Mouse (Mus musculus) intestine, embryonic 15.5 days (tissue): Measurements from ENCODE around the gene Mnd1. TPM values are rescaled to one million over a fixed set of nuclear protein-coding genes. Genes with fewer than 3 reads are reported as not detected.

Source experiments
- ATAC-seq: fragments of 200-750 bp; cut with Nextera tagmentation; 2 replicates; pipeline ENCODE4 v1.8.0; 2017; ENCODE audit warnings: moderate TSS enrichment, moderate library complexity
- H3K27ac ChIP-seq: fragments of 300-500 bp; sonication (generic); 2 replicates; pipeline ENCODE4 v1.5.1; 2015; ENCODE audit warnings: mild to moderate bottlenecking, inconsistent platforms
- H3K27me3 ChIP-seq: fragments of 300-500 bp; sonication (generic); replicated peaks from 2 replicates; pipeline ENCODE4 v1.6.1; 2015; ENCODE audit warnings: inconsistent platforms
- H3K36me3 ChIP-seq: fragments of 300-500 bp; sonication (generic); 2 replicates; pipeline ENCODE4 v1.6.1; 2015; ENCODE audit warnings: inconsistent platforms
- H3K4me1 ChIP-seq: fragments of 300-500 bp; sonication (generic); replicated peaks from 2 replicates; pipeline ENCODE4 v1.6.1; 2015; ENCODE audit warnings: inconsistent platforms
- H3K4me2 ChIP-seq: fragments of 300-500 bp; sonication (generic); replicated peaks from 2 replicates; pipeline ENCODE4 v1.6.1; 2015; ENCODE audit warnings: mild to moderate bottlenecking, inconsistent platforms
- H3K4me3 ChIP-seq: fragments of 300-500 bp; sonication (generic); replicated peaks from 2 replicates; pipeline ENCODE4 v1.5.1; 2015; ENCODE audit warnings: inconsistent platforms
- H3K9ac ChIP-seq: fragments of 300-500 bp; sonication (generic); 2 replicates; pipeline ENCODE4 v1.6.1; 2015; ENCODE audit warnings: inconsistent platforms
- H3K9me3 ChIP-seq: fragments of 300-500 bp; sonication (generic); 2 replicates; pipeline ENCODE4 v1.6.1; 2016; ENCODE audit warnings: inconsistent platforms
- WGBS: fragments of 180-500 bp; shearing (Covaris S2); methylation state at CpG from one replicate; pipeline ENCODE4 v1.1.7; 2015; 5-methylcytosine and 5-hydroxymethylcytosine counted together
- polyA plus RNA-seq: library from polyadenylated mRNA; unstranded; fragments of >200 nt; fragmentation: Nextera tagmentation; extraction: Ambion mirVana; gene quantifications from 2 replicates; pipeline ENCODE4 v1.2.1, GENCODE M21; 2015

The Mnd1 gene
- polyA plus RNA-seq, 1 experiment from 2014 or later, result 12.0 TPM

- ATAC-seq, result no peak
- Histone ChIP-seq H3K9ac (no peak overlapping the region), H3K4me3 (no peak overlapping the region), H3K36me3 (no peaks in the 10 kb centered on the region), H3K4me2 (no peak overlapping the region), H3K27ac (no peak overlapping the region), H3K9me3 (no peaks in the 10 kb centered on the region), H3K27me3 (no peaks in the 10 kb centered on the region), H3K4me1 (peaks cover 8% of the 10 kb centered on the region; the same call in 1 of the 2 replicates)
- 64% methylated on average over 6 of the region's 6 CpGs for WGBS
Measured at GRCm38 (mm10) chr3:84125704-84126289, 29.8 kb downstream of the Mnd1 start.

- 55% methylated on average over 3 of the region's 3 CpGs for WGBS
Measured at GRCm38 (mm10) chr3:84123461-84123860, 32.1 kb downstream of the Mnd1 start.

GRCm38 (mm10) chr3:84118718-84119117 is 36.9 kb downstream of the Mnd1 start:
- H3K9me3 ChIP-seq, result no peaks in the 10 kb centered on the region
- no peak overlapping the region for H3K4me2 ChIP-seq
- H3K36me3 ChIP-seq, result no peaks in the 10 kb centered on the region
- ATAC-seq, result no peak
- WGBS, result 82% methylated on average over 7 of the region's 7 CpGs
- H3K4me1 ChIP-seq, result no peaks in the 10 kb centered on the region
- H3K9ac ChIP-seq, result no peak overlapping the region
- H3K4me3 ChIP-seq, result no peak overlapping the region
- H3K27me3 ChIP-seq, result no peaks in the 10 kb centered on the region
- no peak overlapping the region for H3K27ac ChIP-seq

More at GRCm38 (mm10) chr3:84123461-84123860, 32.1 kb downstream of the Mnd1 start:
- Histone ChIP-seq H3K4me1 (0 out of 2 replicates have a peak, but pooled peaks cover 3% of the 10 kb centered on the region), H3K9ac (no peak overlapping the region), H3K27me3 (no peaks in the 10 kb centered on the region), H3K4me3 (no peak overlapping the region), H3K9me3 (no peaks in the 10 kb centered on the region), H3K4me2 (no peak overlapping the region), H3K36me3 (no peaks in the 10 kb centered on the region), H3K27ac (no peak overlapping the region)
- no peak for ATAC-seq

GRCm38 (mm10) chr3:84118178-84118577 is 37.4 kb downstream of the Mnd1 start:
- 77% methylated on average over 7 of the region's 7 CpGs for WGBS

GRCm38 (mm10) chr3:84108614-84109013 is 47.0 kb downstream of the Mnd1 start:
- no peaks in the 10 kb centered on the region for H3K4me1 ChIP-seq
- H3K27ac ChIP-seq, result no peak overlapping the region
- no peak overlapping the region for H3K9ac ChIP-seq
- no peak overlapping the region for H3K4me2 ChIP-seq
- no peaks in the 10 kb centered on the region for H3K9me3 ChIP-seq
- no peak overlapping the region for H3K4me3 ChIP-seq
- H3K27me3 ChIP-seq, result no peaks in the 10 kb centered on the region
- WGBS, result 81% methylated on average over 2 of the region's 2 CpGs
- no peak for ATAC-seq
- no peaks in the 10 kb centered on the region for H3K36me3 ChIP-seq

More at GRCm38 (mm10) chr3:84118178-84118577, 37.4 kb downstream of the Mnd1 start:
- H3K36me3 ChIP-seq, result no peaks in the 10 kb centered on the region
- no peak overlapping the region for H3K27ac ChIP-seq
- H3K4me1 ChIP-seq, result no peaks in the 10 kb centered on the region
- H3K4me3 ChIP-seq, result no peak overlapping the region
- no peaks in the 10 kb centered on the region for H3K9me3 ChIP-seq
- H3K27me3 ChIP-seq, result no peaks in the 10 kb centered on the region
- no peak overlapping the region for H3K4me2 ChIP-seq
- H3K9ac ChIP-seq, result no peak overlapping the region
- no peak for ATAC-seq

GRCm38 (mm10) chr3:84106106-84106505 is 49.5 kb downstream of the Mnd1 start:
- Histone ChIP-seq H3K27me3 (no peaks in the 10 kb centered on the region), H3K4me2 (no peak overlapping the region), H3K4me1 (no peaks in the 10 kb centered on the region), H3K9me3 (no peaks in the 10 kb centered on the region), H3K4me3 (no peak overlapping the region), H3K9ac (no peak overlapping the region), H3K36me3 (no peaks in the 10 kb centered on the region), H3K27ac (no peak overlapping the region)
- WGBS, result 72% methylated on average over 2 of the region's 2 CpGs
- ATAC-seq, result no peak

- H3K36me3 ChIP-seq, result no peaks in the 10 kb centered on the region
- H3K4me2 ChIP-seq, result no peak overlapping the region
- H3K9ac ChIP-seq, result no peak overlapping the region
- no peak for ATAC-seq
- H3K27me3 ChIP-seq, result no peaks in the 10 kb centered on the region
- 71% methylated on average over 2 of the region's 2 CpGs for WGBS
- H3K4me1 ChIP-seq, result no peaks in the 10 kb centered on the region
- no peaks in the 10 kb centered on the region for H3K9me3 ChIP-seq
- H3K4me3 ChIP-seq, result no peak overlapping the region
- H3K27ac ChIP-seq, result no peak overlapping the region
Measured at GRCm38 (mm10) chr3:84103536-84103935, 52.0 kb downstream of the Mnd1 start.

GRCm38 (mm10) chr3:84092875-84093274 is 62.7 kb downstream of the Mnd1 start:
- no peak overlapping the region for H3K27ac ChIP-seq
- no peaks in the 10 kb centered on the region for H3K9me3 ChIP-seq
- WGBS, result 84% methylated on average over 2 of the region's 2 CpGs
- no peaks in the 10 kb centered on the region for H3K36me3 ChIP-seq
- no peak overlapping the region for H3K9ac ChIP-seq
- peak; percentile 90 for ATAC-seq
- no peaks in the 10 kb centered on the region for H3K27me3 ChIP-seq
- H3K4me2 ChIP-seq, result no peak overlapping the region
- no peak overlapping the region for H3K4me3 ChIP-seq
- no peaks in the 10 kb centered on the region for H3K4me1 ChIP-seq

- no peak overlapping the region for H3K27ac ChIP-seq
- ATAC-seq, result no peak
- 32% methylated on average over 2 of the region's 2 CpGs for WGBS
Measured at GRCm38 (mm10) chr3:84090982-84091381, 64.6 kb downstream of the Mnd1 start.

GRCm38 (mm10) chr3:84086921-84087320 is 68.7 kb downstream of the Mnd1 start:
- no peak for ATAC-seq
- Histone ChIP-seq H3K4me1 (no peaks in the 10 kb centered on the region), H3K9ac (no peak overlapping the region), H3K27ac (no peak overlapping the region), H3K4me3 (no peak overlapping the region), H3K27me3 (no peaks in the 10 kb centered on the region), H3K9me3 (no peaks in the 10 kb centered on the region), H3K4me2 (no peak overlapping the region), H3K36me3 (no peaks in the 10 kb centered on the region)
- WGBS, result 72% methylated on average over 2 of the region's 2 CpGs

More at GRCm38 (mm10) chr3:84090982-84091381, 64.6 kb downstream of the Mnd1 start:
- no peaks in the 10 kb centered on the region for H3K9me3 ChIP-seq
- H3K4me1 ChIP-seq, result no peaks in the 10 kb centered on the region
- no peaks in the 10 kb centered on the region for H3K36me3 ChIP-seq
- H3K27me3 ChIP-seq, result no peaks in the 10 kb centered on the region
- H3K4me3 ChIP-seq, result no peak overlapping the region
- H3K9ac ChIP-seq, result no peak overlapping the region
- H3K4me2 ChIP-seq, result no peak overlapping the region

GRCm38 (mm10) chr3:84086337-84086736 is 69.2 kb downstream of the Mnd1 start:
- Histone ChIP-seq H3K4me2 (no peak overlapping the region), H3K4me1 (no peaks in the 10 kb centered on the region), H3K9me3 (no peaks in the 10 kb centered on the region), H3K9ac (no peak overlapping the region), H3K27ac (no peak overlapping the region), H3K36me3 (no peaks in the 10 kb centered on the region), H3K27me3 (no peaks in the 10 kb centered on the region), H3K4me3 (no peak overlapping the region)
- peak; percentile 88 for ATAC-seq
- 68% methylated on average over 7 of the region's 7 CpGs for WGBS

GRCm38 (mm10) chr3:84085429-84085828 is 70.2 kb downstream of the Mnd1 start:
- H3K27me3 ChIP-seq, result no peaks in the 10 kb centered on the region
- ATAC-seq, result peak; percentile 42; the same call in 1 of the 2 replicates
- no peak overlapping the region for H3K27ac ChIP-seq
- H3K36me3 ChIP-seq, result no peaks in the 10 kb centered on the region
- no peak overlapping the region for H3K4me3 ChIP-seq
- no peak overlapping the region for H3K4me2 ChIP-seq
- H3K9me3 ChIP-seq, result no peaks in the 10 kb centered on the region
- WGBS, result 35% methylated on average over 9 of the region's 9 CpGs
- no peak overlapping the region for H3K9ac ChIP-seq
- H3K4me1 ChIP-seq, result no peaks in the 10 kb centered on the region

- Histone ChIP-seq H3K9ac (no peak overlapping the region), H3K27ac (no peak overlapping the region), H3K9me3 (no peaks in the 10 kb centered on the region), H3K4me2 (no peak overlapping the region), H3K36me3 (no peaks in the 10 kb centered on the region), H3K4me1 (no peaks in the 10 kb centered on the region), H3K4me3 (no peak overlapping the region), H3K27me3 (no peaks in the 10 kb centered on the region)
- ATAC-seq, result no peak
- 62% methylated on average over 4 of the region's 4 CpGs for WGBS
Measured at GRCm38 (mm10) chr3:84081208-84081722, 74.3 kb downstream of the Mnd1 start.
